Mouse (Mus musculus): ENCODE measurements around the gene Dlgap1. TPM values are rescaled to one million over a fixed set of nuclear protein-coding genes. Genes with fewer than 3 reads are reported as not detected.

The Dlgap1 gene
- polyA plus RNA-seq, 1 experiment from 2014 or later = 3.9 TPM

DNA sequence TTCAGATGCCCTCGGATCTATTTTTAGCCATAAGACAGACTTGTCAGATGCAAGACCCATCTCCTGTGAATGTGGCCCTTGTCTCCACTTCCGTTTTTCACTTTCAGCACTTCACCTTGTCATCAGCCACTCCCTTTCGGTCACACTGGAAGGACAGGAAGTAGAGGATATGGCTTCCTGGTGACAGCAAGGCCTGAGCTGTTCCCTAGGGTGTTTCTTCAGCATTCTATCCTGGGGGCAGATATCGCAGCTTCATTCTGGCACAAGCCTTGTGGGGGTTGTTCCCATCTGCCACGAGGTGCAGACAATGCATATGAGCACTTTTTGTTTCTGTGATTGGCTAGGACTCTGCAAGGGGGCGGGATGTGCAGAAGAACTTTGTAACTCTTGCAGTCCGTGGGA lies 502.1 kb downstream of the Dlgap1 start:
- 67% methylated on average over 7 of the region's 7 CpGs for WGBS
- Histone ChIP-seq H3K9me3 (no peaks in the 10 kb centered on the region), H3K27me3 (no peaks in the 10 kb centered on the region)

DNA sequence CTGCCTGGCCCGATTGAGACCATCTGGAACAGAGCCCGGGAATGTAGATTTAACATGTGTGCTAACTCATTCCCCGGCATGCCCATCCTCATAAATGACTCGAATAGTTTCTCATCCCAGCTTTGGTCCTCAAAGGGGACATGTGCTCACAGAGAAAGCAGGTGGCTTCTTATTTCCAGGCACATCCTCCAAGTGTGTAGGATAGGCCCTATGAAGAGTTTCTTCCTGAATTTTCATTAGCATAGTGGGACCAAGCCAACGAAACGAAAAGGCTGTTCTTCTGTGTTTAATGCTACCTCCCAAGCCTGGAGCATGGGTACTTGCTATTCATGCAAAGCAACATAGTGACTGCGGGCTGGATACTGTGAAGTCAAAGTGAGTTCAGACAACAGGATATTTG lies 503.3 kb downstream of the Dlgap1 start:
- Histone ChIP-seq H3K4me2 (no peak overlapping the region), H3K9ac (no peak overlapping the region), H3K36me3 (no peaks in the 10 kb centered on the region), H3K27ac (no peak overlapping the region), H3K9me3 (no peaks in the 10 kb centered on the region), H3K27me3 (no peaks in the 10 kb centered on the region), H3K4me1 (no peaks in the 10 kb centered on the region), H3K4me3 (no peak overlapping the region)
- 73% methylated on average over 7 of the region's 7 CpGs for WGBS
- ATAC-seq (ENCODE audit: insufficient number of reproducible peaks, insufficient read depth, low FRiP score, low TSS enrichment, low read depth) = no peak

More for the DNA sequence above, 502.1 kb downstream of the Dlgap1 start:
- H3K36me3 ChIP-seq = no peaks in the 10 kb centered on the region
- no peak overlapping the region for H3K27ac ChIP-seq
- no peaks in the 10 kb centered on the region for H3K4me1 ChIP-seq
- no peak overlapping the region for H3K4me2 ChIP-seq
- ATAC-seq (ENCODE audit: insufficient number of reproducible peaks, insufficient read depth, low FRiP score, low TSS enrichment, low read depth) = no peak
- no peak overlapping the region for H3K4me3 ChIP-seq
- no peak overlapping the region for H3K9ac ChIP-seq

DNA sequence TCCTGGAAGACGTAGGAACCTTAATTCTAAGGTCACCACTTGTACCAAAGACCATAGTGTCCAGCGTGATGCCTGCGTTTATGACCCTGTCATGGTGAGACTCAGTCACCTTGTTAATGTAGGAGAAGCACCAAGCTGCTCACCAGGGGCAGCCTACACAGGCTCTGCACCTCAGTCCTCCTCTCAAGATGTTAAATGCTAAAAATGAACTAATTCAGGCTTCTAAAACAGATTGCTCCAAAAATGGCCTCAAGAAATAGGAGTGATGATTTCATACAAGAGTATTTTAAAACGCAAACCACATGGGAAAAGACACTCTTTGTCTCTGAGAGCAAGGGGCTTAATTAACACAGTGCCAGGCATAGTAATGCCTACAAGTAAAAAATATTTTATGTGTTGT lies 505.0 kb downstream of the Dlgap1 start:
- Histone ChIP-seq H3K36me3 (no peaks in the 10 kb centered on the region), H3K4me2 (no peak overlapping the region), H3K9me3 (no peaks in the 10 kb centered on the region), H3K4me1 (no peaks in the 10 kb centered on the region), H3K27me3 (no peaks in the 10 kb centered on the region), H3K4me3 (no peak overlapping the region), H3K27ac (no peak overlapping the region), H3K9ac (no peak overlapping the region)
- no peak for ATAC-seq (ENCODE audit: insufficient number of reproducible peaks, insufficient read depth, low FRiP score, low TSS enrichment, low read depth)
- WGBS = 82% methylated on average over 4 of the region's 4 CpGs

- ATAC-seq (ENCODE audit: insufficient number of reproducible peaks, insufficient read depth, low FRiP score, low TSS enrichment, low read depth) = no peak
- WGBS = 73% methylated on average over 4 of the region's 4 CpGs
These were observed 514.8 kb downstream of the Dlgap1 start for GRCm38 (mm10) chr17:70483716-70484115.

GRCm38 (mm10) chr17:70485668-70486067 lies 516.8 kb downstream of the Dlgap1 start:
- Histone ChIP-seq H3K4me1 (no peaks in the 10 kb centered on the region), H3K27ac (no peak overlapping the region), H3K36me3 (no peaks in the 10 kb centered on the region), H3K4me3 (no peak overlapping the region), H3K9me3 (no peaks in the 10 kb centered on the region), H3K4me2 (no peak overlapping the region), H3K9ac (no peak overlapping the region), H3K27me3 (no peaks in the 10 kb centered on the region)
- WGBS = 87% methylated on average over 4 of the region's 4 CpGs
- ATAC-seq (ENCODE audit: insufficient number of reproducible peaks, insufficient read depth, low FRiP score, low TSS enrichment, low read depth) = no peak

More at GRCm38 (mm10) chr17:70483716-70484115, 514.8 kb downstream of the Dlgap1 start:
- Histone ChIP-seq H3K9ac (no peak overlapping the region), H3K27ac (no peak overlapping the region), H3K4me1 (no peaks in the 10 kb centered on the region), H3K9me3 (no peaks in the 10 kb centered on the region), H3K4me2 (no peak overlapping the region), H3K27me3 (no peaks in the 10 kb centered on the region), H3K4me3 (no peak overlapping the region), H3K36me3 (no peaks in the 10 kb centered on the region)

DNA sequence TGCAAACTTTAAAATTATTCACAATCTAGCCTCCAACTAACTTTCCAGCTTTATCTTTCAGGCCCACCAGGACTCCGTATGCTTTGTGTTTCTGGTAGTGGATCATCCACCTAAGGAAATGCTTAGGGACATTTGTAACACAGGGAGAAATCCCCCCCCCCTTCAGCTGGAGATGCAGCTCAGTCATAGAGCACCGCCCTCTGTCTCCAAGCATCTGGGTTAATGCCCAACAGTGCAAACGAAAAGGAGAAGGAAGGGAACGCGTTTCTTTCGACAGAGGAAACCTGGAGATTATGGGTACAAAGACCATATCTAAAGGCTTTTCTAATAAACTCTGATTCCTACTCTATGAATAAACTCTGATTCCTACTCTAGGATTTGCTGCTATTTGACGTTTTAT lies 517.4 kb downstream of the Dlgap1 start:
- Histone ChIP-seq H3K27me3 (no peaks in the 10 kb centered on the region), H3K4me3 (no peak overlapping the region), H3K36me3 (no peaks in the 10 kb centered on the region), H3K9ac (no peak overlapping the region), H3K9me3 (no peaks in the 10 kb centered on the region), H3K4me2 (no peak overlapping the region), H3K4me1 (no peaks in the 10 kb centered on the region), H3K27ac (no peak overlapping the region)
- no peak for ATAC-seq (ENCODE audit: insufficient number of reproducible peaks, insufficient read depth, low FRiP score, low TSS enrichment, low read depth)
- 84% methylated on average over 7 of the region's 7 CpGs for WGBS

GRCm38 (mm10) chr17:70486831-70487230 lies 518.0 kb downstream of the Dlgap1 start:
- H3K27me3 ChIP-seq = no peaks in the 10 kb centered on the region
- no peak for ATAC-seq (ENCODE audit: insufficient number of reproducible peaks, insufficient read depth, low FRiP score, low TSS enrichment, low read depth)
- WGBS = 85% methylated on average over 10 of the region's 10 CpGs
- H3K27ac ChIP-seq = no peak overlapping the region
- H3K4me3 ChIP-seq = no peak overlapping the region
- no peaks in the 10 kb centered on the region for H3K36me3 ChIP-seq
- no peak overlapping the region for H3K9ac ChIP-seq
- H3K4me2 ChIP-seq = no peak overlapping the region
- H3K9me3 ChIP-seq = no peaks in the 10 kb centered on the region
- H3K4me1 ChIP-seq = no peaks in the 10 kb centered on the region

- WGBS = 77% methylated on average over 7 of the region's 7 CpGs
- Histone ChIP-seq H3K36me3 (no peaks in the 10 kb centered on the region), H3K4me3 (no peak overlapping the region), H3K4me1 (no peaks in the 10 kb centered on the region), H3K27me3 (no peaks in the 10 kb centered on the region), H3K9ac (no peak overlapping the region), H3K4me2 (no peak overlapping the region), H3K27ac (no peak overlapping the region), H3K9me3 (no peaks in the 10 kb centered on the region)
- ATAC-seq (ENCODE audit: insufficient number of reproducible peaks, insufficient read depth, low FRiP score, low TSS enrichment, low read depth) = no peak
These were observed 520.0 kb downstream of the Dlgap1 start for GRCm38 (mm10) chr17:70488784-70489265.

GRCm38 (mm10) chr17:70491575-70491974 lies 522.7 kb downstream of the Dlgap1 start:
- Histone ChIP-seq H3K9me3 (no peaks in the 10 kb centered on the region), H3K36me3 (no peaks in the 10 kb centered on the region), H3K9ac (no peak overlapping the region), H3K27me3 (no peaks in the 10 kb centered on the region), H3K27ac (no peak overlapping the region), H3K4me3 (no peak overlapping the region), H3K4me1 (no peaks in the 10 kb centered on the region), H3K4me2 (no peak overlapping the region)
- ATAC-seq (ENCODE audit: insufficient number of reproducible peaks, insufficient read depth, low FRiP score, low TSS enrichment, low read depth) = no peak
- WGBS = 84% methylated on average over 4 of the region's 4 CpGs

GRCm38 (mm10) chr17:70494338-70494737 lies 525.5 kb downstream of the Dlgap1 start:
- Histone ChIP-seq H3K27me3 (no peaks in the 10 kb centered on the region), H3K9ac (no peak overlapping the region), H3K4me1 (no peaks in the 10 kb centered on the region), H3K4me2 (no peak overlapping the region), H3K27ac (no peak overlapping the region), H3K4me3 (no peak overlapping the region), H3K9me3 (no peaks in the 10 kb centered on the region), H3K36me3 (no peaks in the 10 kb centered on the region)
- WGBS = 87% methylated on average over 4 of the region's 4 CpGs
- ATAC-seq (ENCODE audit: insufficient number of reproducible peaks, insufficient read depth, low FRiP score, low TSS enrichment, low read depth) = no peak

GRCm38 (mm10) chr17:70498256-70498655 lies 529.4 kb downstream of the Dlgap1 start:
- Histone ChIP-seq H3K27me3 (no peaks in the 10 kb centered on the region), H3K36me3 (no peaks in the 10 kb centered on the region), H3K9me3 (no peaks in the 10 kb centered on the region), H3K4me3 (no peak overlapping the region), H3K4me1 (no peaks in the 10 kb centered on the region), H3K27ac (no peak overlapping the region), H3K9ac (no peak overlapping the region), H3K4me2 (no peak overlapping the region)
- 76% methylated on average over 6 of the region's 6 CpGs for WGBS
- no peak for ATAC-seq (ENCODE audit: insufficient number of reproducible peaks, insufficient read depth, low FRiP score, low TSS enrichment, low read depth)

GRCm38 (mm10) chr17:70501933-70502332 lies 533.1 kb downstream of the Dlgap1 start:
- Histone ChIP-seq H3K27me3 (no peaks in the 10 kb centered on the region), H3K4me2 (no peak overlapping the region), H3K27ac (no peak overlapping the region), H3K36me3 (no peaks in the 10 kb centered on the region), H3K4me1 (no peaks in the 10 kb centered on the region), H3K4me3 (no peak overlapping the region), H3K9ac (no peak overlapping the region), H3K9me3 (no peaks in the 10 kb centered on the region)
- no peak for ATAC-seq (ENCODE audit: insufficient number of reproducible peaks, insufficient read depth, low FRiP score, low TSS enrichment, low read depth)
- 65% methylated on average over 7 of the region's 7 CpGs for WGBS

- H3K9ac ChIP-seq = no peak overlapping the region
- no peak for ATAC-seq (ENCODE audit: insufficient number of reproducible peaks, insufficient read depth, low FRiP score, low TSS enrichment, low read depth)
These were observed 538.9 kb downstream of the Dlgap1 start for GRCm38 (mm10) chr17:70507759-70508158.

More at GRCm38 (mm10) chr17:70507759-70508158, 538.9 kb downstream of the Dlgap1 start:
- H3K27ac ChIP-seq = no peak overlapping the region
- no peaks in the 10 kb centered on the region for H3K9me3 ChIP-seq
- no peaks in the 10 kb centered on the region for H3K27me3 ChIP-seq
- no peak overlapping the region for H3K4me2 ChIP-seq
- WGBS = 43% methylated on average over 4 of the region's 4 CpGs
- H3K4me3 ChIP-seq = no peak overlapping the region
- no peaks in the 10 kb centered on the region for H3K36me3 ChIP-seq
- H3K4me1 ChIP-seq = no peaks in the 10 kb centered on the region
